Mouse (Mus musculus) forebrain, embryonic 14.5 days (tissue): ENCODE measurements around the gene Gcnt7. TPM values are rescaled to one million over a fixed set of nuclear protein-coding genes. Genes with fewer than 3 reads are reported as not detected.

ENCODE experiments used
- ATAC-seq: fragments of 200-750 bp; cut with Nextera tagmentation; 2 replicates; pipeline ENCODE4 v1.8.0; 2017; ENCODE audit warnings: mild to moderate bottlenecking, moderate library complexity
- DNase-seq: peaks from one replicate; pipeline ENCODE4 v3.0.0-alpha.2; 2015; ENCODE audit warnings: low spot score
- H3K27ac ChIP-seq: fragments of 300-500 bp; sonication (generic); 2 replicates; pipeline ENCODE4 v1.5.1; 2014; ENCODE audit warnings: low read depth, mild to moderate bottlenecking, control low read depth, low read length, moderate library complexity
- H3K27me3 ChIP-seq: fragments of 300-500 bp; sonication (generic); replicated peaks from 2 replicates; pipeline ENCODE4 v1.6.1; 2014; ENCODE audit warnings: low read length, control low read depth, mixed read lengths; ENCODE audit not compliant: control insufficient read depth, insufficient read depth
- H3K36me3 ChIP-seq: fragments of 300-500 bp; sonication (generic); 2 replicates; pipeline ENCODE4 v1.6.1; 2014; ENCODE audit warnings: low read length, control low read depth; ENCODE audit not compliant: control insufficient read depth, insufficient read depth
- H3K4me1 ChIP-seq: fragments of 300-500 bp; sonication (generic); 2 replicates; pipeline ENCODE4 v1.6.1; 2014; ENCODE audit warnings: antibody characterized with exemption, low read length, control low read depth; ENCODE audit not compliant: control insufficient read depth, insufficient read depth
- H3K4me2 ChIP-seq: fragments of 300-500 bp; sonication (generic); 2 replicates; pipeline ENCODE4 v1.6.1; 2014; ENCODE audit warnings: mild to moderate bottlenecking, control low read depth, low read length
- H3K4me3 ChIP-seq: fragments of 300-500 bp; sonication (generic); 2 replicates; pipeline ENCODE4 v1.5.1; 2014; ENCODE audit warnings: low read depth, low read length, control low read depth
- H3K9ac ChIP-seq: fragments of 300-500 bp; sonication (generic); 2 replicates; pipeline ENCODE4 v1.6.1; 2014; ENCODE audit warnings: mild to moderate bottlenecking, low read length, control low read depth, moderate library complexity
- H3K9me3 ChIP-seq: fragments of 300-500 bp; sonication (generic); replicated peaks from 2 replicates; pipeline ENCODE4 v1.6.1; 2016; ENCODE audit warnings: low read length, control low read depth, mixed read lengths; ENCODE audit not compliant: control insufficient read depth
- whole genome bisulfite sequencing: fragments of 180-500 bp; shearing (Covaris S2); extraction: QIAGEN DNeasy Blood & Tissue Kit; methylation state at CpG from one replicate; pipeline ENCODE4 v1.1.7; 2014; 5-methylcytosine and 5-hydroxymethylcytosine counted together
- polyA plus RNA-seq: library from polyadenylated mRNA; unstranded; fragments of >200 nt; fragmentation: Nextera tagmentation; extraction: Ambion mirVana; gene quantifications from 2 replicates; pipeline ENCODE4 v1.2.1, GENCODE M21; 2014

Gene Gcnt7
- polyA plus RNA-seq, 1 experiment from 2014 or later, result 0.28 TPM

DNA sequence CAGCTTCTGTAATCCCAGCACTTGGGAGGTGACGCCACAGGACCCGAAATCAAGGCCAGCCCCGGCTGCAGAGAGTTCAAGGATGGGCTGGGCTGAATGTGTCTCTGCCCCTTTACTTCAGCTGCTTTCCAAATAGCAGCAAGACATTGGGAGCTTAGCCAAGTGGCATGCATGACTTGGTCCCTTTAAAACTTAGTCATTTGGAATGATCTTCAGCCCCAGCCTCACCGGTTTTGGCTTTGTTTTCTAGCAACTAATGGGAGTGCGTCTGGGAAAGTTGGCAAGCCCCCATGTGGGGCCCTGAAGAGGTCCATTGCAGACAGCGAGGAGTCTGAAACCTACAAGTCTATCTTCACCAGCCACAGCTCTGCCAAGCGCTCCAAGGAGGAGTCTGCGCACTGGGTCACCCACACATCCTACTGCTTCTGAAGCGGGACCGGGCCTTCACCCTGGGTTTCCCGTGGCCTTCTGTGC lies 10.0 kb upstream of the Gcnt7 start:
- DNase-seq (peak; percentile 94), ATAC-seq (peak; percentile 84)
- Histone ChIP-seq H3K4me1 (peaks cover 9% of the 10 kb centered on the region), H3K27ac (peak overlapping the region; percentile 80), H3K4me3 (no peak overlapping the region), H3K4me2 (no peak overlapping the region), H3K36me3 (peaks cover 57% of the 10 kb centered on the region), H3K27me3 (no peaks in the 10 kb centered on the region), H3K9ac (no peak overlapping the region), H3K9me3 (no peaks in the 10 kb centered on the region)
- WGBS, result 25% methylated on average over 11 of the region's 11 CpGs

GRCm38 (mm10) chr2:172467206-172467605 lies 8.8 kb upstream of the Gcnt7 start:
- Histone ChIP-seq H3K9me3 (no peaks in the 10 kb centered on the region), H3K4me2 (no peak overlapping the region), H3K4me1 (peaks cover 6% of the 10 kb centered on the region; the same call in 1 of the 2 replicates), H3K36me3 (peaks cover 65% of the 10 kb centered on the region), H3K27ac (no peak overlapping the region), H3K4me3 (no peak overlapping the region), H3K9ac (no peak overlapping the region), H3K27me3 (no peaks in the 10 kb centered on the region)
- no peak for DNase-seq
- WGBS, result 91% methylated on average over 5 of the region's 5 CpGs
- no peak for ATAC-seq

- 64% methylated on average over 11 of the region's 11 CpGs for WGBS
- Histone ChIP-seq H3K36me3 (peaks cover 71% of the 10 kb centered on the region), H3K27ac (no peak overlapping the region), H3K9me3 (no peaks in the 10 kb centered on the region), H3K27me3 (no peaks in the 10 kb centered on the region), H3K4me3 (no peak overlapping the region), H3K9ac (no peak overlapping the region), H3K4me1 (peaks cover 5% of the 10 kb centered on the region; the same call in 1 of the 2 replicates), H3K4me2 (no peak overlapping the region)
- DNase-seq (peak; percentile 41), ATAC-seq (no peak)
These were observed 8.2 kb upstream of the Gcnt7 start for GRCm38 (mm10) chr2:172466427-172467132.

DNA sequence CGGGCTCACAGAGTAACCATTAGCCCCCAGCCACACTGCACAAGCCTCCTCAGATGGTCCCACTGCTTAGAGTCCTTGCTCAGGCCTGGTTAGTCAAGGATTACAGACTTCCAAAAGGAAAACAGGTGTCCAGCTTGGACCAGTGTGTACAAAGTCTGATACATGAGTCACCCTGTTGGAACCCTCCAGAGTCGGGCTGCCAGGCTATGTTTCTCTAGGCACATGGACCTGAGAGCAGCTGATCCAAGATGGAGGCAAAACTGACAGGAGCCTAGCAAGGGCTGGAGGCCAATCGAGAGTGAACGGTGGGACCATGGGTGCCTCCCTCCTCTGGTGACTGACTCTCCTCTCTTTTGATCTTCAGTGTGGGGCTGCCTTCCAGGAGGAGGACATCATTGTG lies 4.4 kb upstream of the Gcnt7 start:
- Histone ChIP-seq H3K9ac (no peak overlapping the region), H3K27me3 (no peaks in the 10 kb centered on the region), H3K4me2 (no peak overlapping the region), H3K9me3 (no peaks in the 10 kb centered on the region), H3K27ac (no peak overlapping the region), H3K4me1 (no peaks in the 10 kb centered on the region), H3K36me3 (peaks cover 61% of the 10 kb centered on the region), H3K4me3 (no peak overlapping the region)
- no peak for DNase-seq
- 95% methylated on average over 4 of the region's 4 CpGs for WGBS
- no peak for ATAC-seq

DNA sequence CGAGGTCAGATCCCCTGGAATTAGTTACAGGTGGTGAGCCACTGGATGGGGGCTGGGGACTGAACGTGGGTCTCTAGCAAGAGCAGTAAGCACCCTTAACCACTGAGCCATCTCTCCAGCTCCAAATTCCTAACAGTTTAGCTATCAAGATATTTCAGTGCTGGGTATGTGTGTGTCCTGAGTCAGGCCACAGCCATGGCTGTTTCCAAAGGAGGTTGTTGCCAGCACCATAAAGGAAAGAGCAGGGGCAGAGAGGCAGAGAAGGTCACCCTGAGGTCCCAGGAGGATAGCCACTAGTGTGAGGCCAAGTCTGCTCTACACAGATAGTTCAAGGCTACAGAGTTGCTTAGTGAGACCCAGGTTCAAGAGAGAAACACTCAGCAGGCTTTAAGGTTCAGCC lies 2.3 kb upstream of the Gcnt7 start:
- Histone ChIP-seq H3K9me3 (no peaks in the 10 kb centered on the region), H3K27me3 (no peaks in the 10 kb centered on the region), H3K4me3 (no peak overlapping the region), H3K36me3 (peaks cover 58% of the 10 kb centered on the region), H3K27ac (no peak overlapping the region), H3K9ac (no peak overlapping the region), H3K4me1 (no peaks in the 10 kb centered on the region), H3K4me2 (no peak overlapping the region)
- DNase-seq, result no peak
- ATAC-seq, result no peak
- WGBS, result 74% methylated on average over 2 of the region's 2 CpGs

- no peak overlapping the region for H3K4me2 ChIP-seq
- WGBS, result 95% methylated on average over 10 of the region's 10 CpGs
- peaks cover 86% of the 10 kb centered on the region for H3K36me3 ChIP-seq
- H3K4me1 ChIP-seq, result no peaks in the 10 kb centered on the region
- DNase-seq, result no peak
- no peaks in the 10 kb centered on the region for H3K9me3 ChIP-seq
- H3K4me3 ChIP-seq, result no peak overlapping the region
- H3K9ac ChIP-seq, result no peak overlapping the region
- ATAC-seq, result no peak
- H3K27me3 ChIP-seq, result no peaks in the 10 kb centered on the region
- H3K27ac ChIP-seq, result no peak overlapping the region
These were observed 5.9 kb downstream of the Gcnt7 start for GRCm38 (mm10) chr2:172452458-172452857.

GRCm38 (mm10) chr2:172452031-172452430 lies 6.4 kb downstream of the Gcnt7 start:
- Histone ChIP-seq H3K4me2 (no peak overlapping the region), H3K4me3 (no peak overlapping the region), H3K4me1 (no peaks in the 10 kb centered on the region), H3K9ac (no peak overlapping the region), H3K9me3 (no peaks in the 10 kb centered on the region), H3K36me3 (peaks cover 87% of the 10 kb centered on the region), H3K27ac (no peak overlapping the region), H3K27me3 (no peaks in the 10 kb centered on the region)
- 95% methylated on average over 4 of the region's 4 CpGs for WGBS
- DNase-seq, result no peak
- no peak for ATAC-seq

GRCm38 (mm10) chr2:172450640-172451039 lies 7.8 kb downstream of the Gcnt7 start:
- ATAC-seq, result no peak
- H3K36me3 ChIP-seq, result peaks cover 93% of the 10 kb centered on the region
- 90% methylated on average over 6 of the region's 6 CpGs for WGBS
- no peak for DNase-seq
- H3K27me3 ChIP-seq, result no peaks in the 10 kb centered on the region
- no peak overlapping the region for H3K4me2 ChIP-seq
- no peak overlapping the region for H3K27ac ChIP-seq
- H3K9me3 ChIP-seq, result no peaks in the 10 kb centered on the region
- H3K4me3 ChIP-seq, result no peak overlapping the region
- H3K4me1 ChIP-seq, result no peaks in the 10 kb centered on the region
- no peak overlapping the region for H3K9ac ChIP-seq

DNA sequence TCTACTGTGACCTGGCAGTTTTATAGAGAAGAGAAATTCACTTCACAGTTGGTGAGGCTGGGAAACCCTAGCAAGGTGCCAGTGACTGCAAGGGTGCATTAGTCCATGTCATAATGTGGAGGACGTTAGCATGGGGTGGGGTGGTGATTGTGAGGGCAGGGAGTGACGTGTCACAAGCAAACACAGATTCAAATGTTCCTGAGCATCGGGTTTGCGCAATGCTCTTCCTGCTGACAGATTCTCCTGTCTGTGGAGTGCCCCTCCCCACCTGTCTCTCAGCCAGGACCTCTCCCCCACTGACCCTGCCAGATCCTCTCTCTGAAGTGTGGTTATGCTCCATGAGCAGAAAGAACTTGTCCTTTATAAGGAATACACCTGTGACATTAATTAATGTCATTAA lies 10.1 kb downstream of the Gcnt7 start:
- no peaks in the 10 kb centered on the region for H3K9me3 ChIP-seq
- no peaks in the 10 kb centered on the region for H3K27me3 ChIP-seq
- no peak overlapping the region for H3K4me3 ChIP-seq
- 90% methylated on average over 4 of the region's 4 CpGs for WGBS
- H3K27ac ChIP-seq, result no peak overlapping the region
- DNase-seq (no peak), ATAC-seq (no peak)
- no peak overlapping the region for H3K9ac ChIP-seq
- H3K36me3 ChIP-seq, result peaks cover 90% of the 10 kb centered on the region
- no peak overlapping the region for H3K4me2 ChIP-seq
- no peaks in the 10 kb centered on the region for H3K4me1 ChIP-seq
